Mouse (Mus musculus) thymus, postnatal 10 days (tissue): Measurements from ENCODE around the gene Fah.

Experiments
- DNase-seq, 2 experiments: peaks; one replicate each; pipeline ENCODE4 v3.0.0; 2021; ENCODE audit warnings: low spot score in 2 of 2

The Fah gene

GRCm38 (mm10) chr7:84606293-84606749, at the start of gene Fah:
TSS of gene Fah (minus strand) at chr7:84606722.
- no peak for DNase-seq

DNA sequence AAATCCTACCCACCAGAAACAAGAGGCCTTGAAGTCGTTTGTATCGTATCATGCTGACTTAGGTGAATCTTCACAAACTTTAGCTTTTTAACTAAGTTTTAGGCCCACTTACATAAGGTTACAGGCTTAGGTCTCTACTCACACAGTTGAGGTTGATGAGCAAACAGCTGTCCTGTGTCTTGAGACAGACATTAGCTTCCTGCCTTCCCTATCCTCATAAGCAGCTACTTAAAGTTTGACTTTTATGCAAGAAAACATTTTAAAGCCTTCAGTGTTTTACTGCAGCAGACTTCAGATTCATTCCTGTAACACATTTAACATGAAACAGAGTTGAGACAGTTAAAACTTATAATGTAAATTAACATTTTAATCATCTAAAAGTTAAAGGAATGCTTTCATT, 46.2 kb upstream of the Fah start:
- no peak for DNase-seq

DNA sequence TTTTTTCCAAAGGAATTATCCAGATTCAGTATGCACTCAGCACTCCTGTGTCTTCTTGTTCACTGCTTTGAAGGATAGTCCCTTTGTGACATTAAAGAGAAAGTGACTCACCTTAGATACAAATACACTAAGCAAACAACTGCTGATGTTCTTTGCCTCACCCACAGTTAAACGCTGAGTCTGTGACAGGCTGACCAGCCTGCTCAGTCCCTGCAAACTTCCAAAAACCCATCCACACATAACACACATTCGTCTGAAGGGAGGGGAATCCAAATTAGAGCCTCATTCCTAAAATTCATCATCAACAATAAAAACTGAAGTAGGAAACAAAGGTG, 45.4 kb upstream of the Fah start:
- DNase-seq, result no peak

DNA sequence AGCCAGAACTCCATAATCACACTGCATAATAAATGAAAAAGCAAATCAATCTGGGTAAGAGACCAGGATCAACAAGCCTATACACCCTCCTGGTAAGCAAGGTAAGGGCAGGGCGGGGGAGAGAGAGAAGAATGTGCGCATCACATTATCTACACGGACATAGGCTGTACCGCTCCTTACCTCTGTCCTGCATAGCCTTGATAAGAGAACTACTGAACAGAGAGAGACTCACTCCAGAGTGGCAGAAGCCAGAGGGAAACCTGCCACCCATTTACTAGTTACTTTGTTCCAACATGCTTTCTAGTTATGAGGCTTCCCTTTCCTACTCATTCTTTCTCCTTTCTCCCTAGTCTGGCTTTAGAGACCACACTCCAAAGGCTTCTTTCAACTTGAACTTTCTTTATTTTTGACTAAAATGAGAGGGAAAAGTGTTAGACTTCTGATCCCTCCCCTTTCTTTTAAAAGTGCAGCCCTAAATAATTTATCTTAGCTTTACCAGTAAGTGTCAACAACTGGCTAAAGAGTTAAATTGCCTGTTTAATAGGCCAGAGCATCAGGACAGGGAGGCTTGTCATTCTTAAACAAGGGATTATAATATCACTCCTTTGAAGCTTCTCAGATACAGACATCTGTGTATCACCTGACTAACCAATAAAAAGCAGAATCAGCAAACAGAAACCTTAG, 44.9 kb upstream of the Fah start:
- DNase-seq, result no peak

GRCm38 (mm10) chr7:84649016-84649415, 42.5 kb upstream of the Fah start:
- no peak for DNase-seq

DNA sequence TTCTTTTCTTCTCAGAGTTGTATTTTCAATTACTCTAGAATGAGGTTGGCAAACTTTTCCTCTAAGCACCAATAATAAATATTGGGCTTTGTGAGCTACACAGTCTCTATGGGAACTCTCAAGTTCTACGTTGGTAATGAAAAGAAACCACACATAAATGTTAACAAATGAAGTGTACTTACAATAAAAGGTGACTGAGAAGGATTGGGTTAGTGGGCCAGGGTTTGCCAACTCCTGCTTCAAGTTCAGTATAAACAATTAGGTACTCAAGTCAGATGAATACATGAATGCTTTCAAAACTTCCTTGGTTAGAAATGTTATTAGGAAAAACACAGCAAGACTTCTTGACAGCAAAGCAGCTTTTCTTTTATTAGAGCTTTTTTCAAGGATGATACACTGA, 39.7 kb upstream of the Fah start:
- no peak for DNase-seq

DNA sequence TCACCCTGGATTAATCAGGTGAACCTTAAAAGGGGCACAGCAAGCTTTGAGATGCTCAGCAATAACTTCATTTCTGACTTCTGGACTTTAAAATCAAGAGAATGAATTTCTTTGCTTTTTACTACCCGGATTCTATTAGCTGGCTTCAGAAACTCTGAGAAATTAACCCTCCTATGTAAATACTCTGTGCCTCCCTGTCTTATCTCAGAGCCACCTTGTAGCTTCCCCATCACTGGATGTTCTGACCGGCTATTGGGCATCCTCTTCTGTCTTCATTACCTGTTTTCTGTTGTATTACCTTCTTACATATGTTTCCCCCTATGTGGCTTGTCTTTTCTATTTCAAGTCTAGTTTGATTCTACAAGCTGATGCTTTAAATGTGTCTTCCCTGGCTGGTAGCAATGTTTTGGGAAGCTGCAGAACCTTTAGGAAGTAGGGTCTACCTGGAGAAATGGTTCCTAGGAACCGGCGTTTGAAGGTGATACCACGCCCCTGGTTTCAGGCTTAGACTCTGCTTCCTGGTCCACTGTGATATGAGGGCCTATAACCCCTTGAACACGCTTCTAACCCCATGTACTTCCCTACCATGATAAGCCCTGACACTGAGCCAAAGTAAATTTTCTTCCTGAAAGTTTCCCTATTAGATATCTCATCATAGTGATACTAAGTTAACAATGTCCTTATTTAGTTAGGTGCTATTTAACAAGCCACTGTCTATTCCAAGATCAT, 36.9 kb upstream of the Fah start:
- no peak for DNase-seq

DNA sequence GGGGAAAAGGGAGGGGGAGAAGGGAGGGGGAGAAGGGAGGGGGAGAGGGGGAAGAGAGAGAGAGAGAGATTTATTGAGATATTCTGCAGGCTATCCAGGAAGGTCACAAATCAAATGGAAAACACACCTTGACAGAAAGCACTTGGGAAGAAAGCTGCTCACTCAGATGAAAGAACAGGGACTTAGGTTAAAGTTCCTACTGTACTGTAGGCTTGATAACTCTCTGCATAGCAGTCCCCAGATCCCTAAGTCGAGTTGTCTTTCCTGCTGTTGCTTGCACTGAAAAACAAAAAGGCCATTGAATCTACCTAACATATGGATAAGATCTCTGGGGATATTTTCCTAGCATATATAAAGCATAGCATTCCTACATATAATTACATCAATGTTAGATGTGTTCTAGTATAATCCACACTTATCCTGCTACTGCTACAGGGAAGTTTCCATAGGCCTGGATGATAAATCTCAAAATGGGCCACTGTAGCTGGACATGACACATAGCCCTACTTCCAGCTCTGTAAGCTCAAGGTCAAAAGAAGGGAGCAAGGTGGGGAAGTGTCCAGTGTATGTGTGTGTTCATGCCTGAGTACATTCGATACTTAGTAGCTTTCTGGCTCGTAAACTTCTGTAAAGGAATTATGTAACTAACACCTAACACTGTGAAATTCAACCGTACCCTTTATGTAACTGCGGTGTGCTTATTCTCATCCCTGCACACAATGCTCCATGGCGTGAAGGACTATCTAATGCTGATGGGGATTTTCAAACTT, 35.8 kb upstream of the Fah start:
- no peak for DNase-seq

DNA sequence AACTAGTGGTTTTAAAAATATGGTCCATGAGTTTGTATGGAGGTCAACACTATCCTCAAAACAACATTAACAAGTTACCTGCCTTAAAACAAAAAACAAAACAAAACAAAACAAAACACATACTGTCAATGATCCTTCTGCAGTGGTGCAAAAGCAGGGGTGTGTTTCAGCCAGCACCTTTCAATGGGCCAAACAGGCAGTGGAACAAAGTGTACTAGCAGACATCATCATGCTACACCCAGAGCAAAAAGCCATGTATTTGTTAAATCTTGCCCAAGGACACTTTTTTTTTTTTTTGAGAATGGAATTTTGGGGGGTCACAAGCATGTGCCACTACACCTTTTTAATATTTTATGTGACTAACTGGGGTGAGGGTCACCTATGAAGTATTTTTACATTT, 30.4 kb upstream of the Fah start:
- DNase-seq, result no peak

GRCm38 (mm10) chr7:84631878-84632277, 25.4 kb upstream of the Fah start:
- no peak for DNase-seq

DNA sequence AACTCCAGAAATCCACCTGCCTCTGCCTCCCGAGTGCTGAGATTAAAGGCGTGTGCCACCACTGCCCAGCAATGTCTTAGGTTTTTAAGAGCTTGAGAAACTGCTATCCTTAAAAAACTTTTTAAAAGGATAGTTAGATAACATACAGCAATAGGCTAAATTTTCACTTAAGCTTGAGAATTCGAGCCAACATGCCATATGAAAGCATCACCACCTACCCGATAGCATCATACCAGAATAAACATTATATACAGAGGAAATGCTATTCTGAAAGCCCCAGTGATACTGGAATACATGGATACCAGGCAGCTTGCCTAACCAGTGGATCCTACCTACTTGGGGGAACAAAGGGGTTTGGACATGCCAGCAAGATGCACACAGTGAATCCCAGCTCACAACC, 17.2 kb upstream of the Fah start:
- DNase-seq, result no peak

GRCm38 (mm10) chr7:84620956-84621355, 14.4 kb upstream of the Fah start:
- no peak for DNase-seq

DNA sequence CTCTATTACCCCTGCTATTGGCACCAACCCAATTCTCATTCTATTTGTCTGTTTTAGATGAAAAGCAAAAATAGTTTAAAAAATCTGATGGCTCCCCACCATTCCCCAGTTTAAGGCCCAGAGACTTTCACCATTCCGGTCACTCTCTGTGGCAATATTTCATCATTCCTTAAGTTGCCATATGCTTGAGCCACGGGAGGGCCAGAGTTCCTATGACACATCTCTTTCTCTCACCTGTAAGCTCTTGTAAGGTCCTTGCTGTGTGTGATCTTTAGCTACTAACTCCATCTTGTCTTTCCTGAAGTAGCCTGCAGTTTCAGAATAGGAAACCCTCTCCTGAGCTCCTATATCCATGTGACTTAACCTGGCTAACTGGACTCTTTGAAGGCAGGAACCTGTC, 12.4 kb upstream of the Fah start:
- DNase-seq, result no peak

DNA sequence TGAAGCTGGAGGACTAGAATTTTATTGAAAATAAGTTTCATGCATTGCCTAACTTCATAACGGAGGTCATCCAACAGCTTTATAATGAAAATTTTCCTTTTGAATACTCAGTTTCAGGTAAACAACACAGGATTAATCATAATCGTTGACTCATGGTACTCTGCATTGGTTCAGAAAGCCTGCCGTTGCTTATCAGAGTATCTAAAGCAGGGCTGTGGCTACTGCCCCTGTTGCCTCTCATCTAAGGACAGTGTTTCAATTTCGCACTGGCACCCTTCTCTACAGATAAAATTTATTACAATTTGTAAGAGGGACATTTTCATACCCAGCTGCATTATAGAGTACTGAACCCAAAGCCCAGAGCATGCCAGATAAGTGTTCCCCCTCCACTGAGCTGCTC, 5.9 kb upstream of the Fah start:
- no peak for DNase-seq

DNA sequence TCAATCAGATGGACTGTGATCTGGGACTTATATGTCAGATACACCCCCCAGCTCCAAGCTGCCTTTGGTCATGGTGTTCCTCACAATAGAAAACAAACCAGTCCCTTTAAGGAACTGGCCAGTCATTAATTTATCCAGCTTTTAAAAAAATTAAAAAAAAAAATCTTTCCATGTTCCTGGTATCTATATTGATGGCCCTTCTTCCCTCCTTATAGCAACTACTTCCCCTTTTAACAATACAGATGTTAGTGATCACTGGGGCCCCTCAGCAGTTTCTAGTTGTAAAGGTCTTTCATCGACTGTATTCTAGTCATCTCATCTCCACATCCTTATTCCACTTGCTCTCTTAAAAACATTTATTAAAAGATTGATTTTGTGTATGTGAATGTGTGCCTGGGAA, 5.1 kb upstream of the Fah start:
- DNase-seq, result no peak

DNA sequence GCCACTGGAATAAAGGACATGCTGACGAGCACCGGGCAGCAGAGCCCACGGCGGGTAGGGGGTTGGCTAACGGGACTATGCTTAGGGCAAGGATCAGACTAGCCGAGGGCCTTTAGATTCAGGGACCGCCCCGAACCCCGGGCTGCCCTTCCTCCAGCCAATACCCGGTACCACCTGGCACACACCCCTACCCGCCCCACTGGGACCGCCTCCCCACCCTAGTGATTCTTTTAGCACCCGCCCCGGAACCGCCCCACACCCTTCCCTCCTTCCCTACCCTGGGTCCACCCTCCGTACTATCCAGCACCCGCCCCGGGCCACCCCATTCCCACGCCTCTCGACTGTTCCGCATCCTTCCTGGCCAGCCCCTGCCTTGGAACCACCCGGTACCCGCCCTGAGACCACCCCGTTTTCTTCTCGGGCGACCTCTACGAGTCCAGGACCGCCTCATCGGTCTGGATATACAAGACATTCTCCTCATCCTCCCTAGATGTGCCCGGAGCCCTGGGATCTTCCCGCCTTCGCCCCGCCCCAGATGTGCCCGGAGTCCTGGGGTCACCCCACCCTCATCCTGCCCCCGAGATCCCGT, 724 bp downstream of the Fah start:
- DNase-seq, result peak in 1 of 2 experiments; percentile 22

DNA sequence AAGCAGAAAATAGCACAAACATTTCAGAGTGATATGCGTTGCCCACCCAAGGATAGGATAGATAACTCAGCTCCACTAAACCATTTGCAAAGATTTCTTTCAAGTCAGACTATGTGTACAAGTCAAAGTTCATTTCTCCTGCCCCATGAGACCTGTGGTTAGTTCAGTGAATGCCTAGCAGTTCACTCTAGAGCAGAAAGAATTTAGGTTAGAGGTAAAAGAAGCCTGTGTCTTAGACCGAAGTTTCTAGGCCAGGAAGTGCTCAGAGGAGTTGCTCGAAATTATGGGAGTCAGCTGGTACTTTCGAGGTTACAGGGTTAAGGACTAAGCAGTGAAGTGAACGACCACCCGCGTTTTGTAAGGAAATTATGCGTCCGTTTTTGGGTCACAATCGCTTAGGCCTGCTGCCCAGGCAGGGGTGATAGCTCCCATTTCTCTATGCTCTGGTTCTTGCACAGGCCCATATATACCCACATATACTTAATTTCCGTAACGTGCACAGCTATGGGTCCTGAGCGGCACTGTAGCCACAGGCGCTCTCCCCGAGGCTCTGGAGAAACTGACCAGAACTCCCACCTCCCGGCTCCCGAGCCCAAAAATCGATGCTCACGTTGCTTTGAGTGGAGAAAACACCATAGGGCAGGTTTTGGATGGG, 1.4 kb downstream of the Fah start:
- no peak for DNase-seq

GRCm38 (mm10) chr7:84604501-84604900, 2.0 kb downstream of the Fah start:
- DNase-seq, result no peak

GRCm38 (mm10) chr7:84601331-84601730, 5.2 kb downstream of the Fah start:
- DNase-seq, result no peak

GRCm38 (mm10) chr7:84600631-84601030, 5.9 kb downstream of the Fah start:
- DNase-seq, result no peak

DNA sequence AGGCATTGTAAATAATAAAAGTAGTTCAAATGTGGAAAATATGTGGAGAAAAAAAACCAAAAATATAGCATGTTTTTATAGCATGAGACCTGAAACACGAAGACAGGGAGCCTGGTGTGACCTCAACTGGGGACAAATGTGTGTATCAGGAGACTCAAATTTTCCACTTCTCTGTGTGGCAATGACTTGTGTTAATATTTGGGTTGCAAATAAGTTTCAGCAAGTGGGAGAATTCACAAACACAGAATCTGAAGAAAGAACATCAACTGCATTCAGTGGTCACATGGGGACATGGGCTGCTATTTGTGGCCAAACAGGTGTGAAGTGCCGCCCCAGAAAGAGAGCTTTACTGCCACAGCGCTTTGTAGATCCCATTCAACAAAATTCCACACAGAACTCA, 9.9 kb downstream of the Fah start:
- DNase-seq, result no peak

DNA sequence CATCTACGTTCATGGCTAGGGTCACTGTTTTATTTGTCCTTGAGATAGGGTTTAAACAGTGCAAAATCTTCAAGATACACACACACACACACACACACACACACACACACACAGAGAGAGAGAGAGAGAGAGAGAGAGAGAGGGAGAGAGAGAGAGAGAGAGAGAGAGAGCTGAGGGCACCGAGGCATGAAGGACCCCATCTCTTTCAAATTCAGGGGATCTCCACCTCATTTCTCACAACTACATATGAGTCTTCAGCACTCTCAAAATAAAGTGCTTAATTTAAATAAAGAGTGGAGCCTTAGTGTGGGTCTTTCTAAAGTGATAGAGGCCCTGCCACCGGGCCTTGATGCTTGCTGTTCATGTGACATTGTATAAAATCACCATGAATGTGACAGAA, 10.5 kb downstream of the Fah start:
- no peak for DNase-seq
